Mouse (Mus musculus): ENCODE measurements around the gene Camk1d.

Camk1d gene

GRCm38 (mm10) chr2:5712255-5712654, 2.1 kb downstream of the Camk1d start:
- CTCF ChIA-PET = interaction anchor here (0.5 to 1.0 kb wide), 3 partner anchors 11 to 307 kb away, joined by 3 to 5 read pairs (median 3); no protein-coding TSS in a partner anchor

GRCm38 (mm10) chr2:5709911-5710310, 4.4 kb downstream of the Camk1d start:
- CTCF ChIA-PET = no interaction called here

- CTCF ChIA-PET = interaction anchor here (0.6 kb wide), 1 partner anchor 255 kb away, joined by 3 read pairs; no protein-coding TSS in a partner anchor
These were observed 6.2 kb downstream of the Camk1d start for GRCm38 (mm10) chr2:5707871-5708733.

- CTCF ChIA-PET = interaction anchor here (0.8 kb wide), 1 partner anchor 98 kb away, joined by 4 read pairs; no protein-coding TSS in a partner anchor
These were observed 7.7 kb downstream of the Camk1d start for GRCm38 (mm10) chr2:5706618-5707017.

GRCm38 (mm10) chr2:5702370-5702769, 11.9 kb downstream of the Camk1d start:
- CTCF ChIA-PET = interaction anchor here (1.2 kb wide), 1 partner anchor 11 kb away, joined by 5 read pairs; the partner anchor contains the start of gene Camk1d

GRCm38 (mm10) chr2:5700931-5701330, 13.4 kb downstream of the Camk1d start:
- CTCF ChIA-PET = interaction anchor here (0.6 kb wide), 2 partner anchors 172 to 636 kb away, joined by 3 to 5 read pairs; no protein-coding TSS in a partner anchor

- CTCF ChIA-PET = interaction anchor here (0.6 kb wide), 2 partner anchors 15 to 654 kb away, joined by 3 to 4 read pairs; no protein-coding TSS in a partner anchor
These were observed 15.9 kb downstream of the Camk1d start for GRCm38 (mm10) chr2:5698451-5698850.

GRCm38 (mm10) chr2:5694094-5694493, 20.2 kb downstream of the Camk1d start:
- CTCF ChIA-PET = interaction anchor here (0.6 kb wide), 1 partner anchor 97 kb away, joined by 4 read pairs; no protein-coding TSS in a partner anchor

GRCm38 (mm10) chr2:5691729-5692128, 22.6 kb downstream of the Camk1d start:
- CTCF ChIA-PET = no interaction called here

GRCm38 (mm10) chr2:5683366-5683765, 30.9 kb downstream of the Camk1d start:
- CTCF ChIA-PET = no interaction called here

- CTCF ChIA-PET = no interaction called here
These were observed 32.4 kb downstream of the Camk1d start for GRCm38 (mm10) chr2:5681909-5682308.

GRCm38 (mm10) chr2:5681302-5681701, 33.0 kb downstream of the Camk1d start:
- CTCF ChIA-PET = no interaction called here

- CTCF ChIA-PET = no interaction called here
These were observed 35.3 kb downstream of the Camk1d start for GRCm38 (mm10) chr2:5679055-5679454.

- CTCF ChIA-PET = no interaction called here
These were observed 36.8 kb downstream of the Camk1d start for GRCm38 (mm10) chr2:5677472-5677871.

- CTCF ChIA-PET = no interaction called here
These were observed 37.5 kb downstream of the Camk1d start for GRCm38 (mm10) chr2:5676786-5677185.

GRCm38 (mm10) chr2:5676143-5676483, 38.2 kb downstream of the Camk1d start:
- CTCF ChIA-PET = no interaction called here

GRCm38 (mm10) chr2:5675431-5676142, 38.7 kb downstream of the Camk1d start:
- CTCF ChIA-PET = interaction anchor here (0.5 kb wide), 1 partner anchor 274 kb away, joined by 3 read pairs; no protein-coding TSS in a partner anchor

- CTCF ChIA-PET = no interaction called here
These were observed 39.8 kb downstream of the Camk1d start for GRCm38 (mm10) chr2:5674512-5674911.

GRCm38 (mm10) chr2:5673816-5674215, 40.5 kb downstream of the Camk1d start:
- CTCF ChIA-PET = no interaction called here

- CTCF ChIA-PET = no interaction called here
These were observed 41.3 kb downstream of the Camk1d start for GRCm38 (mm10) chr2:5672906-5673589.

GRCm38 (mm10) chr2:5670146-5670545, 44.2 kb downstream of the Camk1d start:
- CTCF ChIA-PET = no interaction called here

- CTCF ChIA-PET = no interaction called here
These were observed 44.7 kb downstream of the Camk1d start for GRCm38 (mm10) chr2:5669498-5670040.
